Mouse (Mus musculus): ENCODE results near the gene Pqlc2. TPM values are rescaled to one million over a fixed set of nuclear protein-coding genes. Genes with fewer than 3 reads are reported as not detected.

Gene Pqlc2
- polyA plus RNA-seq, 1 experiment, result 12.2 TPM

DNA sequence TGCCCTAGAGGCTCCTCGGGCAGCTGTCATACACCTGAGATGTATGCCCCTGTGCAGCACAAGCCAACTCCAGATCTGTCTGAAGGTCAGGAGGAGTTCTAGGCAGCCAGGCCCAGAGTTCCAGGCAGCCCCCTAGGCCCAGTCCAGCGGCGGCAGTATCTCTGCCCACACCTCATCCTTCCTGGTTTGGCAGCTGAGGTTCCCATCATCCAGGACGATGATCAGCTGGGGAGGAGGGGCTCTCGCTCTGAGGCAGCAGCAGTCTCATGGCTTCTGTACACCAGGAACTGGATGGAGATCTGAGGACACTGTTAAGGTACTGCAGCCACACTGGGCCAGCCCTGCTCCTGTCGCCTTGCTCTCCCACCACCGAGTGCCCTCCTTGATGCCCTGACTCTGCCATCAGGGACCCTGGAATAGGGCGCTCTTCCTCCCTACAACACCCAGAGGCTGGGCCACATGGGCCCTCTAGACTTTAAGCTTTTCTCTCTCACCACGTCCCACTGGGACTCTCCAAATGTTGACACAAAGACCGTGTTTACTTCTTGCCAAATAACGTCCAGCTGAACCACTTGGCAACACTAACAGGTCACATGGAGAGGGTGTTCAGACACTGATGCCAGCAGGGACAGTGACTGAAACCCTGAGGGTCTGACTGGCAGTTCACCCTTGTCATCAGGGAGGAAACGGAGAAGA lies 11.7 kb downstream of the Pqlc2 start:
- Histone ChIP-seq H3K4me1 (ENCODE audit: control insufficient read depth, insufficient read depth, low read length) (no peaks in the 10 kb centered on the region), H3K27ac (ENCODE audit: control insufficient read depth, insufficient read depth, low read depth, low read length, poor library complexity) (no peak overlapping the region), H3K4me3 (replicated peaks; ENCODE audit: control insufficient read depth, low read depth, low read length) (no peak overlapping the region)
- TF ChIP-seq POLR2A (IDR thresholded peaks at IDR 0.05; ENCODE audit: borderline replicate concordance, control insufficient read depth, low read depth, low read length), result no peak
- no peak for TF ChIP-seq CTCF (IDR thresholded peaks at IDR 0.05; ENCODE audit: control insufficient read depth, insufficient read depth, low read length)
- 86% methylated on average over 12 of the region's 12 CpGs for WGBS

- 76% methylated on average over 4 of the region's 4 CpGs for WGBS
- H3K27ac ChIP-seq (ENCODE audit: control insufficient read depth, insufficient read depth, low read depth, low read length, poor library complexity), result no peak overlapping the region
- H3K4me3 ChIP-seq (replicated peaks; ENCODE audit: control insufficient read depth, low read depth, low read length), result no peak overlapping the region
- no peaks in the 10 kb centered on the region for H3K4me1 ChIP-seq (ENCODE audit: control insufficient read depth, insufficient read depth, low read length)
- no peak for TF ChIP-seq POLR2A (IDR thresholded peaks at IDR 0.05; ENCODE audit: borderline replicate concordance, control insufficient read depth, low read depth, low read length)
- TF ChIP-seq CTCF (IDR thresholded peaks at IDR 0.05; ENCODE audit: control insufficient read depth, insufficient read depth, low read length), result no peak
Observed at GRCm38 (mm10) chr4:139297566-139297965, 12.9 kb downstream of the Pqlc2 start.

GRCm38 (mm10) chr4:139292038-139292437 lies 18.5 kb downstream of the Pqlc2 start:
- Histone ChIP-seq H3K4me1 (ENCODE audit: control insufficient read depth, insufficient read depth, low read length) (no peaks in the 10 kb centered on the region), H3K4me3 (replicated peaks; ENCODE audit: control insufficient read depth, low read depth, low read length) (no peak overlapping the region), H3K27ac (ENCODE audit: control insufficient read depth, insufficient read depth, low read depth, low read length, poor library complexity) (no peak overlapping the region)
- TF ChIP-seq CTCF (IDR thresholded peaks at IDR 0.05; ENCODE audit: control insufficient read depth, insufficient read depth, low read length), result no peak
- TF ChIP-seq POLR2A (IDR thresholded peaks at IDR 0.05; ENCODE audit: borderline replicate concordance, control insufficient read depth, low read depth, low read length), result no peak
- WGBS, result 91% methylated on average over 5 of the region's 5 CpGs

GRCm38 (mm10) chr4:139291099-139291498 lies 19.4 kb downstream of the Pqlc2 start:
- Histone ChIP-seq H3K27ac (ENCODE audit: control insufficient read depth, insufficient read depth, low read depth, low read length, poor library complexity) (no peak overlapping the region), H3K4me1 (ENCODE audit: control insufficient read depth, insufficient read depth, low read length) (no peaks in the 10 kb centered on the region), H3K4me3 (replicated peaks; ENCODE audit: control insufficient read depth, low read depth, low read length) (no peak overlapping the region)
- TF ChIP-seq POLR2A (IDR thresholded peaks at IDR 0.05; ENCODE audit: borderline replicate concordance, control insufficient read depth, low read depth, low read length) (no peak), CTCF (IDR thresholded peaks at IDR 0.05; ENCODE audit: control insufficient read depth, insufficient read depth, low read length) (no peak)
- 79% methylated on average over 16 of the region's 16 CpGs for WGBS

GRCm38 (mm10) chr4:139289017-139289416 lies 21.5 kb downstream of the Pqlc2 start:
- H3K27ac ChIP-seq (ENCODE audit: control insufficient read depth, insufficient read depth, low read depth, low read length, poor library complexity), result no peak overlapping the region
- no peak overlapping the region for H3K4me3 ChIP-seq (replicated peaks; ENCODE audit: control insufficient read depth, low read depth, low read length)
- H3K4me1 ChIP-seq (ENCODE audit: control insufficient read depth, insufficient read depth, low read length), result no peaks in the 10 kb centered on the region
- TF ChIP-seq POLR2A (IDR thresholded peaks at IDR 0.05; ENCODE audit: borderline replicate concordance, control insufficient read depth, low read depth, low read length), result no peak
- peak; percentile 84 for TF ChIP-seq CTCF (IDR thresholded peaks at IDR 0.05; ENCODE audit: control insufficient read depth, insufficient read depth, low read length)
- WGBS, result 77% methylated on average over 10 of the region's 10 CpGs

DNA sequence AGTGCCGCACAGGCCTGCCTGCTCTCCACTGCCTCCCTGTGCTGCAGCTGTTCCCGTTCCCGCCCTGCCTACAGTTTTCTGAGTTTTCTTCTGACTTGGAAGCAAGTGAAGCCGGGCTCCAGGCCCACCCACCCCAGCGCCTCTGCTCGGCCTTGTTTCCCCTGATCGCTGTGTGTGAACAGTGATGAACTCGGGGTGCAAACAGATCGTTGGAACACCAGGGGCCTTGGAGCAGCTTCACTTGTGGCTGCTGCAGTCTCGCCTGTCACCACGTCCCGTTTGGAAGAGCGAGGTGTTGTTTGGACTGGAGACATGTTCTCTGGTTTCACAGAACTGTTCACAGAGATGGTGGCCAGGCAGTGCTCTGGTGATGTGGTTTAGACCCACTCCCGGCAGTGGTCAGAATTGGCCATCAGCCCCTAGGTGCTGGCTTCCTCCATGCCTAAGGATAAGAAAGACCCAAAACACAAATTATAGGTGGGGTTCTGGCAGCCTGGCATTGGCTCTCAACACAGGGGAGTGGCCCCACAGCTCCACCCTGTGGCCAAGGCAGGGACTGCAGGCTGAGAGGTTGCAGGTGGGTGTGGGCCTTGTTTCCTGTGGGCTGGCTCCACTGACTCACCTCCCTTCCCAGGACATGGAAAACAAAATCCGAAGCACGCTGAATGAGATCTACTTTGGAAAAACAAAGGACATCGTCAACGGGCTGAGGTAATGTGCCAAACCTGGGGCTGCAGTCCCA lies 23.2 kb downstream of the Pqlc2 start:
- Histone ChIP-seq H3K27ac (ENCODE audit: control insufficient read depth, insufficient read depth, low read depth, low read length, poor library complexity) (no peak overlapping the region), H3K4me1 (ENCODE audit: control insufficient read depth, insufficient read depth, low read length) (no peaks in the 10 kb centered on the region), H3K4me3 (replicated peaks; ENCODE audit: control insufficient read depth, low read depth, low read length) (no peak overlapping the region)
- TF ChIP-seq CTCF (IDR thresholded peaks at IDR 0.05; ENCODE audit: control insufficient read depth, insufficient read depth, low read length) (peak; percentile 95), POLR2A (IDR thresholded peaks at IDR 0.05; ENCODE audit: borderline replicate concordance, control insufficient read depth, low read depth, low read length) (0 out of 2 replicates have a peak, but pooled peaks have one; percentile 11)
- 79% methylated on average over 18 of the region's 18 CpGs for WGBS

DNA sequence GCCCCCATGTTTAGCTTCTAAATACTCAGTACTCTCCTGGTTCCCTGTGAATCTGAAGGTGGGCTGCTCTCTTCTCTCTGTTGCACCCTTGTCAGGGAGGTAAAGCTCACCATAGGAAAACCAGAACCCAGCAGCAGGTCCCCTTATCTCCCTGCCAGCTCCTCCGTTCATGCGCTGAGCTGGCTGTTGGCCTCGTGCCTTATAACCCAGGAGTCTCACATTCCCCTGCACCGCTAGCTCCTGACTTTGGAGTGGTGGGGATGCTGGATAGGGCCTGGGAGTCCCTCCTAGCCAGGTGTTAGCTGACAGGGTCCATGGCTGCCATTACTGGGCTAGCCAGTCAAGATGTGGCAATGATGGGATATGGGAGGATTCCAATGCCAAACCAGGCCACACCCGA lies 24.3 kb downstream of the Pqlc2 start:
- Histone ChIP-seq H3K4me1 (ENCODE audit: control insufficient read depth, insufficient read depth, low read length) (no peaks in the 10 kb centered on the region), H3K4me3 (replicated peaks; ENCODE audit: control insufficient read depth, low read depth, low read length) (no peak overlapping the region), H3K27ac (ENCODE audit: control insufficient read depth, insufficient read depth, low read depth, low read length, poor library complexity) (no peak overlapping the region)
- TF ChIP-seq POLR2A (IDR thresholded peaks at IDR 0.05; ENCODE audit: borderline replicate concordance, control insufficient read depth, low read depth, low read length) (no peak), CTCF (IDR thresholded peaks at IDR 0.05; ENCODE audit: control insufficient read depth, insufficient read depth, low read length) (no peak)
- 83% methylated on average over 5 of the region's 5 CpGs for WGBS

DNA sequence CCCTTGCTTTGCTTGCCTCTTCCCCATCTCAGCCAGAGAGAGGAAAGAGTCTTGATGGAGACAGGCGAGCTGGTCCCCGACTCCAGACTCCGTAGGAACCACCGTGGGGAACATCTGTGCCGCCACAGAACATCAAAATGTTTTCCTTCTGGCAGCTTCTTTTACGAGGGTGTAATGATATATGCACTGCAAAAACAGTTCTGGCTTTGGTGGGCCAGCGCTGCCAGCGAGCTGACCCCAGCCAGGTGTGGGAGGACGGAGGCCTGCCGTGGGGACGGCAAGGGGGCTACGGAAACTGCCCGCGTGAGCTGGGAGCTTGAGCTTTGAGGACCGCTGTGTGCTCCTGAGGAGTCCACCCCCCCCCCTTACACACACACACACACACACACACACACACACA lies 25.6 kb downstream of the Pqlc2 start:
- H3K4me3 ChIP-seq (replicated peaks; ENCODE audit: control insufficient read depth, low read depth, low read length), result no peak overlapping the region
- TF ChIP-seq CTCF (IDR thresholded peaks at IDR 0.05; ENCODE audit: control insufficient read depth, insufficient read depth, low read length) (no peak), POLR2A (IDR thresholded peaks at IDR 0.05; ENCODE audit: borderline replicate concordance, control insufficient read depth, low read depth, low read length) (no peak)
- WGBS, result 94% methylated on average over 15 of the region's 15 CpGs
- no peaks in the 10 kb centered on the region for H3K4me1 ChIP-seq (ENCODE audit: control insufficient read depth, insufficient read depth, low read length)
- H3K27ac ChIP-seq (ENCODE audit: control insufficient read depth, insufficient read depth, low read depth, low read length, poor library complexity), result no peak overlapping the region
